Mouse (Mus musculus) heart, adult 2 months (tissue): Measurements from ENCODE around the gene Fhod1.

Experiments used
- CTCF ChIP-seq: fragments of 200-600 bp; IDR thresholded peaks from 2 replicates; pipeline ENCODE4 v1.8.1; 2022; ENCODE audit warnings: antibody characterized with exemption, mild to moderate bottlenecking, moderate library complexity
- EP300 ChIP-seq: fragments of 200-500 bp; IDR thresholded peaks from 2 replicates; pipeline ENCODE4 v1.6.1; 2011; ENCODE audit warnings: low read depth, low read length, control low read depth; ENCODE audit not compliant: insufficient read depth
- POLR2A ChIP-seq: fragments of 200-500 bp; IDR thresholded peaks from 2 replicates; pipeline ENCODE4 v1.6.1; 2011; ENCODE audit warnings: mild to moderate bottlenecking, low read depth, low read length, control low read depth; ENCODE audit not compliant: insufficient read depth

- no peak for TF ChIP-seq POLR2A
- TF ChIP-seq EP300 = no peak
- TF ChIP-seq CTCF = no peak
Observed at GRCm38 (mm10) chr8:105323183-105323582, 24.6 kb downstream of the Fhod1 start.
